Mouse (Mus musculus) midbrain, embryonic 14.5 days (tissue): ENCODE measurements around the gene Gskip. TPM values are rescaled to one million over a fixed set of nuclear protein-coding genes. Genes with fewer than 3 reads are reported as not detected.

ENCODE experiments used
- ATAC-seq: fragments of 200-750 bp; cut with Nextera tagmentation; 2 replicates; pipeline ENCODE4 v1.8.0; 2017; ENCODE audit warnings: moderate number of reproducible peaks, moderate library complexity; ENCODE audit not compliant: low FRiP score, low TSS enrichment
- DNase-seq: peaks from one replicate; pipeline ENCODE4 v3.0.0-alpha.2; 2015
- H3K27ac ChIP-seq: fragments of 300-500 bp; sonication (generic); replicated peaks from 2 replicates; pipeline ENCODE4 v1.5.1; 2014; ENCODE audit warnings: mild to moderate bottlenecking, low read depth, low read length, moderate library complexity
- H3K27me3 ChIP-seq: fragments of 300-500 bp; sonication (generic); 2 replicates; pipeline ENCODE4 v1.6.1; 2014; ENCODE audit warnings: low read length, control low read depth, mixed read lengths; ENCODE audit not compliant: control insufficient read depth, insufficient read depth
- H3K36me3 ChIP-seq: fragments of 300-500 bp; sonication (generic); 2 replicates; pipeline ENCODE4 v1.6.1; 2014; ENCODE audit warnings: low read length, control low read depth; ENCODE audit not compliant: control insufficient read depth, insufficient read depth
- H3K4me1 ChIP-seq: fragments of 300-500 bp; sonication (generic); 2 replicates; pipeline ENCODE4 v1.6.1; 2014; ENCODE audit warnings: mild to moderate bottlenecking, antibody characterized with exemption, low read length, control low read depth; ENCODE audit not compliant: control insufficient read depth, insufficient read depth
- H3K4me2 ChIP-seq: fragments of 300-500 bp; sonication (generic); 2 replicates; pipeline ENCODE4 v1.6.1; 2014; ENCODE audit warnings: mild to moderate bottlenecking, low read length, moderate library complexity
- H3K4me3 ChIP-seq: fragments of 300-500 bp; sonication (generic); replicated peaks from 2 replicates; pipeline ENCODE4 v1.5.1; 2014; ENCODE audit warnings: low read depth, low read length
- H3K9ac ChIP-seq: fragments of 300-500 bp; sonication (generic); replicated peaks from 2 replicates; pipeline ENCODE4 v1.6.1; 2014; ENCODE audit warnings: mild to moderate bottlenecking, low read length, moderate library complexity
- H3K9me3 ChIP-seq: fragments of 300-500 bp; sonication (generic); 2 replicates; pipeline ENCODE4 v1.6.1; 2016; ENCODE audit warnings: low read length, control low read depth, mixed read lengths; ENCODE audit not compliant: control insufficient read depth
- WGBS: fragments of 180-500 bp; shearing (Covaris S2); extraction: QIAGEN DNeasy Blood & Tissue Kit; methylation state at CpG from one replicate; pipeline ENCODE4 v1.1.7; 2014; 5-methylcytosine and 5-hydroxymethylcytosine counted together
- polyA plus RNA-seq: library from polyadenylated mRNA; unstranded; fragments of >200 nt; fragmentation: Nextera tagmentation; extraction: Ambion mirVana; gene quantifications from 2 replicates; pipeline ENCODE4 v1.2.1, GENCODE M21; 2014

The Gskip gene
- polyA plus RNA-seq, 1 experiment from 2014 or later = 36.7 TPM

GRCm38 (mm10) chr12:105727964-105728363 is 43.3 kb downstream of the Gskip start:
- Histone ChIP-seq H3K27me3 (no peaks in the 10 kb centered on the region), H3K4me1 (no peaks in the 10 kb centered on the region), H3K9ac (no peak overlapping the region), H3K36me3 (no peaks in the 10 kb centered on the region), H3K9me3 (no peaks in the 10 kb centered on the region), H3K4me3 (no peak overlapping the region), H3K4me2 (no peak overlapping the region), H3K27ac (no peak overlapping the region)
- DNase-seq = peak; percentile 80
- WGBS = 29% methylated on average over 8 of the region's 8 CpGs
- no peak for ATAC-seq

GRCm38 (mm10) chr12:105730851-105731460 is 46.3 kb downstream of the Gskip start:
- Histone ChIP-seq H3K27ac (no peak overlapping the region), H3K9ac (no peak overlapping the region), H3K9me3 (no peaks in the 10 kb centered on the region), H3K36me3 (no peaks in the 10 kb centered on the region), H3K4me3 (no peak overlapping the region), H3K4me1 (no peaks in the 10 kb centered on the region), H3K4me2 (no peak overlapping the region), H3K27me3 (no peaks in the 10 kb centered on the region)
- ATAC-seq (no peak), DNase-seq (no peak)
- whole genome bisulfite sequencing = 91% methylated on average over 6 of the region's 6 CpGs

DNA sequence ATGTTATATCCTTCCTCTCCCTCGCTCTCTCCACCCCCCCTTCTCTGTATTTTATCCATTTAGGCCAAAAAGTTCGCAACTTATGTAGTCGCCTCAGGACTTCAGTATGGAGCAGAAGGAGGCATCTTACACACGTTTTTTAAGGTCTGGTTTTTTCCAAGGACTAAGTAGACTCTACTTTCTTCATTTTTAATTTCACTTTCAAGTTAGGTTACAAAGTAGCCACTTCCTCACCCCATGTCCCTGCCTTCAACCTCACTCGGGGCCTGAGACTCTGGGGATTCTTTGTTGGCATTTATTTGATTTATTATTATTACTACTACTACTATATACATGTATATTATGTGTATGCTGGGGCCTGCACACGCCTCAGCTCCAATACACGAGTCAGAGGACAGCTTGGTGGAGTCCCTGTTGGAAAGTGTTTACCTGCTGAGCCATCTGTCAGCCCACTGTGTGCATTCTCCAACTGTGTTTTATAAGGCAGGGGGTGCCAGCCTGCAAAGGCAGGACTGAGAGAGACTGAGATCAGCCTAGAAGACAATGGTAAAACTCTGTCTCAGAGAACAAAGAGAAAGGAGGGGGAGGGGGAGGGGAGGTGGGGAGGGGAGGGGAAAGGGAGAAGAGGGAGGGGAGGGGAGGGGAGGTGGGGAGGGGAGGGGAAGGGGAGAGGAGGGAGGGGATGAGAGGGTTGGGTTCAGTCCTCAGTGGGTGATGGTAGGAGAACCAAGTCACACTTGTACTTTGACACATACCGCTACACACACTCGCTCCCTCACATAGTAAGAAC is 48.9 kb downstream of the Gskip start:
- no peak for ATAC-seq
- Histone ChIP-seq H3K4me1 (no peaks in the 10 kb centered on the region), H3K27ac (no peak overlapping the region), H3K4me3 (no peak overlapping the region), H3K27me3 (no peaks in the 10 kb centered on the region), H3K36me3 (no peaks in the 10 kb centered on the region), H3K4me2 (no peak overlapping the region), H3K9ac (no peak overlapping the region), H3K9me3 (no peaks in the 10 kb centered on the region)
- WGBS = 73% methylated on average over 9 of the region's 9 CpGs
- no peak for DNase-seq

DNA sequence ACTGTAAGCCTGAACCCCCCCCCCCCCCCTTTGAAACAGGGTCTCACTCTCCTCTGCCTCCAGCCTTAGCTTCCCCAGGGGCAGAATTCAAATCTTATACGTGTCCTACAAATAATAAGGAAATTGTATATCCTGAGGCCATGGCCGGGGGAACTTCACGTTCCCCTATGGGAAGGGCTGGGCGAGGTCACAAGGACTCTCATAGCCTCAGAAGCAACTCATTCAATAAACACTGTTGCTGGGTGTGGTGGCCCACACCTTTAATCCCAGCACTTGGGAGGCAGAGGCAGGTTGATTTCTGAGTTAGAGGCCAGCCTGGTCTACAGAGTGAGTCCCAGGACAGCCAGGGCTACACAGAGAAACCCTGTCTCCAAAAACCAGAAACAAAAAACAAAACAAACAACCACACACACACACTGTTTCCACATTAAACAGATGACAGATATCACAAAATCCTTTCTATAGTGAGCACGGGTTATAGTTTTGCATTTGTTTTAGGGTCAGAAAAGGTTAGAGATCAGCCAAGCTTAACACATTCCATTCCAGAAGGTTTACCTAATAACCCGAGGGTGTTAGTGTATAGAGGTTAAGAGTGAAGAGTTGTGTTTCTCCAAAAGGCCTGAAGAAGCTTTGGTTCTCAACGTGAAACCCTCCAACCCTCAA is 50.7 kb downstream of the Gskip start:
- H3K9me3 ChIP-seq = no peaks in the 10 kb centered on the region
- H3K4me1 ChIP-seq = no peaks in the 10 kb centered on the region
- 78% methylated on average over 7 of the region's 7 CpGs for WGBS
- no peak overlapping the region for H3K27ac ChIP-seq
- H3K4me3 ChIP-seq = no peak overlapping the region
- no peaks in the 10 kb centered on the region for H3K36me3 ChIP-seq
- ATAC-seq (no peak), DNase-seq (no peak)
- H3K9ac ChIP-seq = no peak overlapping the region
- H3K4me2 ChIP-seq = no peak overlapping the region
- no peaks in the 10 kb centered on the region for H3K27me3 ChIP-seq

DNA sequence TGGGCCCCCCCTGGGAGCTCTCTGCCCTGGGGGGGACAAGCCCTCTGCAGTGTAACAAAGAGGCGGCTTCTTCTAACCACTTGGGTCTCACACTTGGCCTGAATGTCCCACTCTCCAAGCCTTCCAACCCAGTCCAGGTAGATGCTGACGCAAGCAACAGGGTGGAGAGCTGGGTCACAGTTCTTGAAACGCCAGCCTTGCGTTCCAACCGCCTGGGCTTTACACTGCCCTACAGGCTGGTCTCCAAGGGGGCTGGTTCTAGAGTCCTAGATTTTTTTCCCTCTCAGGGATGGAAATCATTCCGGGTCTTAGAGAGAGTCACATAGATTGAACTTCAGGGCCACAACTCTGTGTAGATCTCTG is 51.2 kb downstream of the Gskip start:
- no peak overlapping the region for H3K4me3 ChIP-seq
- no peaks in the 10 kb centered on the region for H3K4me1 ChIP-seq
- no peaks in the 10 kb centered on the region for H3K9me3 ChIP-seq
- no peak overlapping the region for H3K27ac ChIP-seq
- H3K27me3 ChIP-seq = no peaks in the 10 kb centered on the region
- H3K9ac ChIP-seq = no peak overlapping the region
- DNase-seq (no peak), ATAC-seq (no peak)
- H3K36me3 ChIP-seq = no peaks in the 10 kb centered on the region
- 92% methylated on average over 6 of the region's 6 CpGs for WGBS
- H3K4me2 ChIP-seq = no peak overlapping the region

DNA sequence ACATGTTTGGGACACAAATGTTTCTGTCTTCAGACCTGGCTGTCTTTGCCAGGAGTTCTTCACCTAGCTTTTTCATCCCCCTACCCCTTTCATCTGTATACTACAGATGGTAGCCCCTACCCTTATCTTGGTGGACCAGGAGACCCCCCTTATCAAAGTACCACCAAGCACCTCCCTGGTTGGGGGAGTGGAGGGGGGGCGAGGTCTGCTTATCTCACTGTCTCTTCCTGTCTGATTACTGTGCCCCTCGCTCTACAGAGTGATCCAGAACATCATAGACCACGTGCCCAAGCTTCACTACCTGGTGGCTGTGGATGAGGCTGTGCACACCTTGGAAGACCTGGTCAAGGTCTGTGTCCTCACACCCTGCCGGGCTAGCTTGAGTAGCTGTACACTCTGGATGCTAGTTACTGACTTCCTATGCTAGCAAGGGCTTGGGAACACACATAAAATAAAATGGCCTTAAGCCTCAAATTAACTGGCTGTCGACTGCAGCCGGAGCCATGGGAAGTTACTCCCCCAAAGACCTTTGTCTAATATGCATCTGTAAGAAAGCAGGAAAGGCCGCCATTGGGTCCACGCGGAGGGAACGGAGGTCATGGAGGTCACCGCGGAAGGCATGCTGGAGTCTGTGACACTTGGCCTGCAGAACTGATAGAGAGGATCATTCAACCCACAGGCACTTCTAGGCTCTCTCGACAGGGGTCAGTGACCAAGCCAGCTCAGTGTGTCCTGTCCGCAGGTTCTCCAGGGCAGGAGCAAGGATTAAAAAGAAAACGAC is 53.9 kb downstream of the Gskip start:
- 77% methylated on average over 15 of the region's 15 CpGs for WGBS
- ATAC-seq = no peak
- no peaks in the 10 kb centered on the region for H3K27me3 ChIP-seq

DNA sequence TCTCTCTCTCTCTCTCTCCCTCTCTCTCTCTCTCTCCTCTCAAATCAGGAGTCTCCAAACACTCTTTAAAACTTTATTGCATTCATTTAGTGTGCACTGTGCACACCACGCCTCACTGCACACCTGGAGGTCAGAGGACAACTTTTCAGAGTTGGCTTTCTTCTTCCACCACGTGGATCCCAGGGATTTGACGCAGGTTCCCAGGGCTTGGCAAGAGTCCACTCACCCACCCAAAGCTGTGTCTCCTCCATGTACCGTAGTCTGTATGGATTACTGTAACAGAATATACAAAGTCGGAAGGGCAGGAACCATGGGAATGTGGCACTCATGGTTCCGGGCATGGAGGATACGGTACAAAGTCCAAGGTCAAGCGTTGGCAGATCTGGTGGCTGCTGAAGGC is 55.0 kb downstream of the Gskip start:
- Histone ChIP-seq H3K4me3 (no peak overlapping the region), H3K9ac (no peak overlapping the region), H3K27ac (no peak overlapping the region), H3K4me1 (no peaks in the 10 kb centered on the region), H3K9me3 (no peaks in the 10 kb centered on the region), H3K36me3 (no peaks in the 10 kb centered on the region), H3K4me2 (no peak overlapping the region), H3K27me3 (no peaks in the 10 kb centered on the region)
- no peak for DNase-seq
- 89% methylated on average over 8 of the region's 8 CpGs for WGBS
- ATAC-seq = no peak

More for the DNA sequence above, 53.9 kb downstream of the Gskip start:
- Histone ChIP-seq H3K4me3 (no peak overlapping the region), H3K9ac (no peak overlapping the region), H3K9me3 (no peaks in the 10 kb centered on the region), H3K4me1 (no peaks in the 10 kb centered on the region), H3K27ac (no peak overlapping the region), H3K4me2 (no peak overlapping the region), H3K36me3 (no peaks in the 10 kb centered on the region)
- no peak for DNase-seq

DNA sequence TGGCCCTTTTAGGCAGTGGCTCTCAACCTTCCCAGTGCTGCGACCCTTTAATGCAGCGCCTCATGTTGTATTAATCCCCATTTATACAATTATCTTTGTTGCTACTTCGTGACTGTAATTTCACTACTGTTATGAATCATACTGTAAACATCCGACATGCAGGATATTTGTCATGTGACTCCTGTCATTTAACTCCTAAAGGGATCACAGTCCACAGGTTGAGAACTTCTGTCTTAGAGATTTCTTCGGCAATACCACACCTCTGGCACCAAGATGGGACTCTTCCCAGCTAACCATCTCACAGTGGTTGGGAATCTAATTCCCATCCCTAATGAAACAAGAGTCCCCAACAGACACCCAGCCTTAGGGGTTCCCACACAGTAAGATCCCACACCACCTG is 63.5 kb downstream of the Gskip start:
- no peak overlapping the region for H3K4me2 ChIP-seq
- H3K9ac ChIP-seq = no peak overlapping the region
- DNase-seq = no peak
- no peaks in the 10 kb centered on the region for H3K4me1 ChIP-seq
- no peak overlapping the region for H3K4me3 ChIP-seq
- no peaks in the 10 kb centered on the region for H3K9me3 ChIP-seq
- 89% methylated on average over 5 of the region's 5 CpGs for WGBS
- no peak for ATAC-seq
- H3K36me3 ChIP-seq = no peaks in the 10 kb centered on the region
- H3K27ac ChIP-seq = no peak overlapping the region
- no peaks in the 10 kb centered on the region for H3K27me3 ChIP-seq
